Comparison of ENCODE assay signal across 8 mouse cellular contexts in the genomic region with DNA sequence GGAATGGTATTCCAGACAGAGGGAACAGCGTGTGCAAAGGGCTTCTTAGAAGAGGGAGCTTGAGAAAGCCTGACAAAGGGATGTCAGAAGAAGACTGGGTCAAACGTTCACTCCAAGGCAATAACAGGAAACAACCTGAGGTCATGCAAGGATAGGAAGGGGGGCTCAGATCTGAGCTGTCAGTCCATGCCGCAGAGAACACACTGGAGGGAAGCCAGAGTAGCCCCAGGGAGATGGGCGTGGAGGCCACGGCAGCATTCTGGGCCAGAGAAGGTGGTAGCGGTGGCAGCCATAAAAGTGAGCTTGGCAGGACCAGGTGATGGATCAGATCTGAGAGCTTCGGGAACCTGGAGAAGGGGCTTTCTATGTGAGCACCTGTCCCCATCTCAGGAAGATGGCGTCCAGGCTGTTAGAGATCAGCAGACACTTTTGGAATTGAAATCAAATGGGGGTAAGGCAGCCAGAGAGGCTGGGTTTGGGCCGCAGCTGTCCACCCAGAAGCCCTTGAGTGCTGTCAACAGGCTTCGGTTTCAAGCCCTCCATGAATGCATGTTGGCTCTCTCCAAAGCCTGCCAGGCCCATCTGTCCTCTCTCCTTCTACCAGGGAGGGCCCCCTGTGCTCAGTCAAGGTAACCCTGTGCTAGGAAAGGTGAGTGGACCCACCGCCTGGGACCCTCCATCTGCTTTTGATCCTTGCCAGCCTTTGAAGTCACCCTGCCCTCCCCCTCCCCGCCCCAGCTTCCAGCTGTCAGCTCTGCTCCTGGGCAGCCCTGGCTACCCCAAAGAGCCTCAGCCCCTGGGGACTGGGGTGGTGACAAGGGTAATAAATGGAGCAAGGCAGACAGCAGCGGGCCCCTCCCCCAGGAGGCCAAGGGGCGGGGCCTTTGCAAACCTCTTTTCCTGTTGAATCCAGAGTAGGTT. TPM values are rescaled to one million over a fixed set of nuclear protein-coding genes. Genes with fewer than 3 reads are reported as not detected.
DNase-seq lines count a peak whose midpoint lies in the region; ATAC-seq lines count a peak whose summit lies in the region.

No protein-coding gene starts in this region.

- H3K9ac ChIP-seq in stomach, embryonic 15.5 days = no peak overlapping the region

- peaks cover 31% of the 10 kb centered on the region for H3K4me1 ChIP-seq in heart, embryonic 10.5 days
- H3K4me1 ChIP-seq in megakaryocyte, embryonic 14.5 days = peaks cover 93% of the 10 kb centered on the region
- H3K4me1 ChIP-seq in stomach, embryonic 15.5 days = peaks cover 22% of the 10 kb centered on the region

- H3K27ac ChIP-seq in heart, embryonic 10.5 days = peak overlapping the region; percentile 22; the same call in 1 of the 2 replicates
- H3K27ac ChIP-seq in stomach, embryonic 15.5 days = no peak overlapping the region; the same call in 1 of the 2 replicates

- no peaks in the 10 kb centered on the region for H3K36me3 ChIP-seq in heart, embryonic 10.5 days
- H3K36me3 ChIP-seq in megakaryocyte, embryonic 14.5 days (replicated peaks; ENCODE audit: low read length) = no peaks in the 10 kb centered on the region
- H3K36me3 ChIP-seq in stomach, embryonic 15.5 days = no peaks in the 10 kb centered on the region

- no peaks in the 10 kb centered on the region for H3K9me3 ChIP-seq in heart, embryonic 10.5 days
- no peaks in the 10 kb centered on the region for H3K9me3 ChIP-seq in megakaryocyte, embryonic 14.5 days
- H3K9me3 ChIP-seq in stomach, embryonic 15.5 days = no peaks in the 10 kb centered on the region

- peak; percentile 75 for DNase-seq in embryo, embryonic 10 days (ENCODE audit: low spot score)
- DNase-seq in heart, embryonic 10.5 days (ENCODE audit: low spot score) = peak; percentile 76
- DNase-seq in kidney, adult 18-20 months = peak; percentile 68
- no peak for DNase-seq in c-Kit-positive CD71-positive TER-119-positive erythroid progenitor cells, embryonic 14.5 days (ENCODE audit: low spot score)

- peak overlapping the region; percentile 8; the same call in 1 of the 2 replicates for H3K4me2 ChIP-seq in stomach, embryonic 15.5 days

- peak overlapping the region; percentile 25; the same call in 1 of the 2 replicates for H3K4me3 ChIP-seq in heart, embryonic 10.5 days
- H3K4me3 ChIP-seq in megakaryocyte, embryonic 14.5 days (replicated peaks) = peak overlapping the region; percentile 53
- no peak overlapping the region for H3K4me3 ChIP-seq in stomach, embryonic 15.5 days (replicated peaks)

- peak; percentile 42 for ATAC-seq in CD4-positive, CD25-positive, alpha-beta regulatory T cell, adult 4 months
- ATAC-seq in stomach, embryonic 15.5 days (ENCODE audit: insufficient read depth, low FRiP score, low read depth) = peak; percentile 70
- no peak for ATAC-seq in frontal cortex, adult (ENCODE audit: low TSS enrichment)

- H3K27me3 ChIP-seq in heart, embryonic 10.5 days (ENCODE audit: insufficient read depth, poor library complexity, severe bottlenecking) = peaks cover 4% of the 10 kb centered on the region; the same call in 1 of the 2 replicates
- peaks cover 3% of the 10 kb centered on the region for H3K27me3 ChIP-seq in megakaryocyte, embryonic 14.5 days (replicated peaks)
- no peaks in the 10 kb centered on the region for H3K27me3 ChIP-seq in stomach, embryonic 15.5 days (replicated peaks)

- 30% methylated on average over 14 of the region's 14 CpGs for WGBS in heart, embryonic 10.5 days
- WGBS in stomach, embryonic 15.5 days = 28% methylated on average over 14 of the region's 14 CpGs

RNA-seq across cellular contexts. Expression of gene Eya2, which starts 58.4 kb away (rescaled TPM):
- 10 to 100 TPM; 11.9 to 18.9 TPM for polyA plus RNA-seq in CD4-positive, CD25-positive, alpha-beta regulatory T cell, adult 4 months (2017; shearing (Covaris generic))
- polyA plus RNA-seq in heart, embryonic 10.5 days (2016; fragmentation: Nextera tagmentation; extraction: Ambion mirVana) = 0.34 and 1.7 TPM in 2 replicates
- 16.3 and 25.6 TPM in 2 replicates for polyA plus RNA-seq in megakaryocyte, embryonic 14.5 days (2012; ENCODE audit: insufficient read depth, low replicate concordance)
- 8.6 and 10.3 TPM in 2 replicates for polyA plus RNA-seq in stomach, embryonic 15.5 days (2015; fragmentation: Nextera tagmentation; extraction: Ambion mirVana)
